ENCODE assay signal across 8 mouse cellular contexts in the genomic region with DNA sequence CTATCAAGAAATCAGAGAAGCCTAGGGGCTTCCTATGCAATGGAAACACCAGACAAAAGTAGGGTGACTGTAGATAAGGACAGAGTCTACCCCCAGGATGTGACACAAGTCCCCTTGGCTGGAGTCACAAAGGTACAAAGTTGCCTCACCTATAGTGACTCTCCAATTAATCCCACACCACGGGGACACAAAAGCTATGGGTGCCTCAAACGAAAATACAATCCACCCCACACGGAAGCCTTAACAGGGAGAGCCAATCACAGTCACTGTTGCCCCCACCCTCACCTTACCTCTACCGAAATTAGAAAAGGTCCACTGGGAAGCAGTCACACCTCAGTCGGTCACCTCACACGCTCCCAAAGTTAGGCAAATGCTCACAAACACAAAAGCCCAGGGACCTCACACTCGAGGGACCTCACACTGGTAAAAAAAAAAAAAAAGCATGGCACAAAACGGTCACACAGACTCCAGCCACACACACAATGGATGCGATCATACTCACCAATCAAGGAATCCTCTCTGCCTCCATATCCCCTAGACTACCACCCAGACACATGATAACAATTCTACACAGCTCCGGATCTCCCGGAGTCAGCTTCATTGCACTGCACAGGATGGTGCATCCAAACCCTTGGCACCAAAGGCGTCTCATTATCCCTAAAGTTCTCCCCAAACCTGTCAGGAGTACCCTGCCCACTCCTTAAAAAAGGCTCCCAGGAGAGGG. TPM values are rescaled to one million over a fixed set of nuclear protein-coding genes. Genes with fewer than 3 reads are reported as not detected.
DNase-seq lines count a peak whose midpoint lies in the region; ATAC-seq and TF ChIP-seq lines count a peak whose summit lies in the region.

No protein-coding gene starts in this region.

- peaks cover 29% of the 10 kb centered on the region for H3K9me3 ChIP-seq in E14TG2a.4 (ENCODE audit: low read length)
- H3K9me3 ChIP-seq in forebrain, embryonic 11.5 days (ENCODE audit: control insufficient read depth, low read length): no peaks in the 10 kb centered on the region
- no peaks in the 10 kb centered on the region for H3K9me3 ChIP-seq in liver, embryonic 12.5 days (replicated peaks)
- H3K9me3 ChIP-seq in stomach, embryonic 15.5 days: no peaks in the 10 kb centered on the region

- H3K27ac ChIP-seq in forebrain, embryonic 11.5 days (ENCODE audit: low read depth, low read length): no peak overlapping the region
- peak overlapping the region; percentile 59; the same call in 1 of the 2 replicates for H3K27ac ChIP-seq in liver, embryonic 12.5 days
- H3K27ac ChIP-seq in stomach, embryonic 15.5 days: peak overlapping the region; percentile 74

- DNase-seq in heart, adult 11 months: peak; percentile 85
- no peak for DNase-seq in heart, postnatal 25 days (ENCODE audit: low spot score)
- DNase-seq in forebrain, embryonic 11.5 days (ENCODE audit: low spot score): no peak
- DNase-seq in right cerebral cortex, adult 18-20 months: no peak
- DNase-seq in ovary, adult 18-20 months (ENCODE audit: low spot score): no peak

- H3K9ac ChIP-seq in forebrain, embryonic 11.5 days (ENCODE audit: low read length): peak overlapping the region; percentile 72
- peak overlapping the region; percentile 69 for H3K9ac ChIP-seq in liver, embryonic 12.5 days
- peak overlapping the region; percentile 56 for H3K9ac ChIP-seq in stomach, embryonic 15.5 days

- H3K27me3 ChIP-seq in E14TG2a.4 (ENCODE audit: insufficient read depth, low read length): no peaks in the 10 kb centered on the region
- no peaks in the 10 kb centered on the region for H3K27me3 ChIP-seq in forebrain, embryonic 11.5 days (ENCODE audit: control insufficient read depth, insufficient read depth, low read length)
- no peaks in the 10 kb centered on the region for H3K27me3 ChIP-seq in liver, embryonic 12.5 days (replicated peaks)
- H3K27me3 ChIP-seq in stomach, embryonic 15.5 days (replicated peaks): no peaks in the 10 kb centered on the region

- H3K36me3 ChIP-seq in E14TG2a.4 (ENCODE audit: insufficient read depth, low read length): 0 out of 2 replicates have a peak, but pooled peaks cover 4% of the 10 kb centered on the region
- H3K36me3 ChIP-seq in forebrain, embryonic 11.5 days (ENCODE audit: control insufficient read depth, insufficient read depth, low read length): no peaks in the 10 kb centered on the region
- H3K36me3 ChIP-seq in liver, embryonic 12.5 days: no peaks in the 10 kb centered on the region
- no peaks in the 10 kb centered on the region for H3K36me3 ChIP-seq in stomach, embryonic 15.5 days

- 2% methylated on average over 12 of the region's 12 CpGs for WGBS in forebrain, embryonic 11.5 days
- 4% methylated on average over 12 of the region's 12 CpGs for WGBS in liver, embryonic 12.5 days (ENCODE audit: insufficient replicate concordance)
- under 1% methylated on average over 12 of the region's 12 CpGs for WGBS in stomach, embryonic 15.5 days

- peaks cover 24% of the 10 kb centered on the region for H3K4me1 ChIP-seq in E14TG2a.4 (replicated peaks; ENCODE audit: low read depth, low read length)
- peaks cover 9% of the 10 kb centered on the region; the same call in 1 of the 2 replicates for H3K4me1 ChIP-seq in forebrain, embryonic 11.5 days (replicated peaks; ENCODE audit: control insufficient read depth, insufficient read depth, low read length)
- H3K4me1 ChIP-seq in liver, embryonic 12.5 days: peaks cover 59% of the 10 kb centered on the region
- peaks cover 14% of the 10 kb centered on the region for H3K4me1 ChIP-seq in stomach, embryonic 15.5 days

- peak overlapping the region; percentile 89 for H3K4me3 ChIP-seq in E14TG2a.4 (replicated peaks; ENCODE audit: low read length)
- H3K4me3 ChIP-seq in forebrain, embryonic 11.5 days (ENCODE audit: low read depth, low read length): peak overlapping the region; percentile 66
- peak overlapping the region; percentile 76 for H3K4me3 ChIP-seq in liver, embryonic 12.5 days
- H3K4me3 ChIP-seq in stomach, embryonic 15.5 days (replicated peaks): peak overlapping the region; percentile 78

- peak overlapping the region; percentile 83 for H3K4me2 ChIP-seq in forebrain, embryonic 11.5 days (ENCODE audit: low read depth, low read length, severe bottlenecking)
- H3K4me2 ChIP-seq in liver, embryonic 12.5 days: peak overlapping the region; percentile 90
- peak overlapping the region; percentile 86 for H3K4me2 ChIP-seq in stomach, embryonic 15.5 days

- TF ChIP-seq CTCF in E14TG2a.4 (conservative IDR thresholded peaks at IDR 0.05; ENCODE audit: low read length): no peak

- ATAC-seq in forebrain, embryonic 11.5 days (replicated peaks; ENCODE audit: low FRiP score): peak; percentile 39
- peak; percentile 49 for ATAC-seq in liver, embryonic 12.5 days
- peak; percentile 24; the same call in 1 of the 2 replicates for ATAC-seq in stomach, embryonic 15.5 days (ENCODE audit: insufficient read depth, low FRiP score, low read depth)

- intact Hi-C loops in heart, postnatal 25 days (cut with DNase I): loop anchor here (2.0 to 5.0 kb wide), 2 partner anchors 30 to 92 kb away; a partner anchor contains a TSS

RNA-seq across cellular contexts. Expression of a gene that starts 0.7 kb away (rescaled TPM):
- 10 to 100 TPM; 12.4 to 12.7 TPM for total RNA-seq in heart, postnatal 25 days (2021)
- 18.6 and 19.0 TPM in 2 replicates for polyA plus RNA-seq in forebrain, embryonic 11.5 days (2014; fragmentation: Nextera tagmentation; extraction: Ambion mirVana)
- 5.5 and 6.6 TPM in 2 replicates for polyA plus RNA-seq in liver, embryonic 12.5 days (2016; fragmentation: Nextera tagmentation; extraction: Ambion mirVana)
- polyA plus RNA-seq in stomach, embryonic 15.5 days (2015; fragmentation: Nextera tagmentation; extraction: Ambion mirVana): 11.3 and 12.1 TPM in 2 replicates

RNA-seq across cellular contexts. Expression of a gene that starts 31.4 kb away (rescaled TPM):
- total RNA-seq in heart, postnatal 25 days (2021): 1 to 10 TPM; 5.2 to 6.1 TPM
- 10.2 and 11.0 TPM in 2 replicates for polyA plus RNA-seq in forebrain, embryonic 11.5 days (2014; fragmentation: Nextera tagmentation; extraction: Ambion mirVana)
- polyA plus RNA-seq in liver, embryonic 12.5 days (2016; fragmentation: Nextera tagmentation; extraction: Ambion mirVana): 0.88 and 1.0 TPM in 2 replicates
- 5.7 and 6.2 TPM in 2 replicates for polyA plus RNA-seq in stomach, embryonic 15.5 days (2015; fragmentation: Nextera tagmentation; extraction: Ambion mirVana)

RNA-seq across cellular contexts. Expression of a gene that starts 38.2 kb away (rescaled TPM):
- 1 to 10 TPM in 1 of 2 experiments, under 1 TPM in 1; 0.16 to 1.1 TPM for total RNA-seq in heart, postnatal 25 days (2021)
- polyA plus RNA-seq in forebrain, embryonic 11.5 days (2014; fragmentation: Nextera tagmentation; extraction: Ambion mirVana): 10.7 and 11.3 TPM in 2 replicates
- polyA plus RNA-seq in liver, embryonic 12.5 days (2016; fragmentation: Nextera tagmentation; extraction: Ambion mirVana): 2.1 and 2.4 TPM in 2 replicates
- polyA plus RNA-seq in stomach, embryonic 15.5 days (2015; fragmentation: Nextera tagmentation; extraction: Ambion mirVana): 4.2 and 4.7 TPM in 2 replicates

RNA-seq across cellular contexts. Expression of a gene that starts 44.6 kb away (rescaled TPM):
- total RNA-seq in heart, postnatal 25 days (2021): 1 to 10 TPM; 3.0 to 3.5 TPM
- polyA plus RNA-seq in forebrain, embryonic 11.5 days (2014; fragmentation: Nextera tagmentation; extraction: Ambion mirVana): 10.4 and 13.4 TPM in 2 replicates
- 1.9 TPM in 2 replicates for polyA plus RNA-seq in liver, embryonic 12.5 days (2016; fragmentation: Nextera tagmentation; extraction: Ambion mirVana)
- polyA plus RNA-seq in stomach, embryonic 15.5 days (2015; fragmentation: Nextera tagmentation; extraction: Ambion mirVana): 6.8 and 6.9 TPM in 2 replicates

RNA-seq across cellular contexts. Expression of a gene that starts 46.9 kb away (rescaled TPM):
- 10 to 100 TPM; 10.2 to 12.4 TPM for total RNA-seq in heart, postnatal 25 days (2021)
- 15.5 and 17.3 TPM in 2 replicates for polyA plus RNA-seq in forebrain, embryonic 11.5 days (2014; fragmentation: Nextera tagmentation; extraction: Ambion mirVana)
- polyA plus RNA-seq in liver, embryonic 12.5 days (2016; fragmentation: Nextera tagmentation; extraction: Ambion mirVana): 5.0 and 5.1 TPM in 2 replicates
- 11.4 and 11.6 TPM in 2 replicates for polyA plus RNA-seq in stomach, embryonic 15.5 days (2015; fragmentation: Nextera tagmentation; extraction: Ambion mirVana)
